Mouse (Mus musculus) mouse embryonic stem cell (cell line): ENCODE measurements around the gene Fbxo6.

Experiments
- in situ Hi-C, 2 experiments: fragments of 300-500 bp; cut with MboI; formaldehyde crosslinking; loops; 1 replicate in 1 of 2; 3 replicates in 1 of 2; pipeline ENCODE4 v1.14.3; 2019 to 2020; ENCODE audit warnings: low sequenced_read_pairs in 2 of 2, low pct_unique_long_range_greater_than_20kb in 1 of 2, mixed read lengths in 1 of 2; ENCODE audit not compliant: unreplicated experiment in 1 of 2

Gene Fbxo6

DNA sequence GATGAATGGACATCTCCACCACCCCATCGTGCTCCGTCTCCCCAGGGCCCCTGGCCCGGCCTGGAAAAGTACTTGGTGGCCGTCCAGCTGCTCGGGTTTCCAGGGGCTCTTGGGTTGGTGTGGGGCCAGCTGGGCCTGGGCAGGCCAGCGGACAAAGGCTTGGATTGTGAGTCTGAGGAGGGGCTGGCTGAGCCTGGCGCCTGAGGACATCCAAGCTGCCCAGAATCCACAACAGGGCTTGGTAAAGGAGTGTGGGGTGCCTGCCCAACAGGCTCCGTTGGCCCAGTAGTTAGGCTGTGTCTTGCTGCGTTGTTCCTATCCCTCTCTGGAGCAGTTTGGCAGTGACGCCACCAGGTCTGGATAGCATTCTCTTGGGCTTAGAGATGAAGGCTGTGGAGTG, 14.5 kb upstream of the Fbxo6 start:
- in situ Hi-C loops = loop anchor here in 1 of 2 experiments (10.0 kb wide), 1 partner anchor 52 kb away; no protein-coding TSS in a partner anchor

DNA sequence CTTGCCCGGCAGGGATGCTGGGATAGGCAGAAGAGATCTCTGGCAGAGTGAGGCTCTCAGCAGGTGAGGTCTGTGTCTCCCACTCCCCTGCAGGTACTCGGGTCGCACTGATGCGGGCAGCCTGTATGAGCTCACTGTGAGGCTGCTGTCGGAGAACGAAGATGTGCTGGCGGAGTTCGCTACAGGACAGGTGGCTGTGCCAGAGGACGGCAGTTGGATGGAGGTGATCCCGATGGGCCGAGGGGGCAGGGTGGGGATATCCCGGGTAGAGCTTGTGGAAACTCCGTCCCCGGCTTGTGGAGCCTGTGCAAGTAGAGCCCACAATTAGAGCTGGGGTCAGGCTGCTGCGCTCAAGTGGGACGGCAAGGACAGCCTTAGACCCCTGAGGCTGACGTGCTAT, 13.6 kb upstream of the Fbxo6 start:
- in situ Hi-C loops = loop anchor here in 1 of 2 experiments (10.0 kb wide), 1 partner anchor 51 kb away; no protein-coding TSS in a partner anchor

DNA sequence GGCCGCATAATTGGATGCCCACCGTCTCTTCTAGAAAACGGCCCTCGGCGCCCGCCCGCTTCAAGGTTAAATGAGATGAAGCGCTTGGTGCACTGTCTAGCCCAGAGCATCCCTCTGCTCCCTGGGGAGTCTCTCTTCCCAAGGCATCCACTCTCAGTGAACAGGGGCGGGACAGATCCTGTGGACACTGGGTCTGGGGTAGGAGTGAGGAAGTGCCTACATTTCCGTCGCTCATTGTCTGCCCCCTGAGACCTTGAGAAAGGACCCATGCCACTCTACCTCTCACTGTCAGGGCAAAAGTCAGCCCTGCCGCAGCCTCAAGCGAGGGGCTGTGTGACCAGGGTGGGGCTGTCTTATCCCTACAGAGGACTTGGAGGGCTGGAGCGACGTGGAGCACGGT, 12.5 kb upstream of the Fbxo6 start:
- in situ Hi-C loops = loop anchor here in 1 of 2 experiments (10.0 kb wide), 1 partner anchor 50 kb away; no protein-coding TSS in a partner anchor

- in situ Hi-C loops = loop anchor here in 1 of 2 experiments (10.0 kb wide), 1 partner anchor 49 kb away; no protein-coding TSS in a partner anchor
Observed at GRCm38 (mm10) chr4:148164002-148164439, 12.1 kb upstream of the Fbxo6 start.

GRCm38 (mm10) chr4:148160436-148161390, 8.8 kb upstream of the Fbxo6 start, which contains the start of the genes Fbxo44 and Fbxo2:
Gene Fbxo44, minus strand, starts transcription at chr4:148160482.
Gene Fbxo2, plus strand, starts transcription at chr4:148160621.
- in situ Hi-C loops = loop anchor here in 1 of 2 experiments (10.0 kb wide), 1 partner anchor 46 kb away; no protein-coding TSS in a partner anchor

DNA sequence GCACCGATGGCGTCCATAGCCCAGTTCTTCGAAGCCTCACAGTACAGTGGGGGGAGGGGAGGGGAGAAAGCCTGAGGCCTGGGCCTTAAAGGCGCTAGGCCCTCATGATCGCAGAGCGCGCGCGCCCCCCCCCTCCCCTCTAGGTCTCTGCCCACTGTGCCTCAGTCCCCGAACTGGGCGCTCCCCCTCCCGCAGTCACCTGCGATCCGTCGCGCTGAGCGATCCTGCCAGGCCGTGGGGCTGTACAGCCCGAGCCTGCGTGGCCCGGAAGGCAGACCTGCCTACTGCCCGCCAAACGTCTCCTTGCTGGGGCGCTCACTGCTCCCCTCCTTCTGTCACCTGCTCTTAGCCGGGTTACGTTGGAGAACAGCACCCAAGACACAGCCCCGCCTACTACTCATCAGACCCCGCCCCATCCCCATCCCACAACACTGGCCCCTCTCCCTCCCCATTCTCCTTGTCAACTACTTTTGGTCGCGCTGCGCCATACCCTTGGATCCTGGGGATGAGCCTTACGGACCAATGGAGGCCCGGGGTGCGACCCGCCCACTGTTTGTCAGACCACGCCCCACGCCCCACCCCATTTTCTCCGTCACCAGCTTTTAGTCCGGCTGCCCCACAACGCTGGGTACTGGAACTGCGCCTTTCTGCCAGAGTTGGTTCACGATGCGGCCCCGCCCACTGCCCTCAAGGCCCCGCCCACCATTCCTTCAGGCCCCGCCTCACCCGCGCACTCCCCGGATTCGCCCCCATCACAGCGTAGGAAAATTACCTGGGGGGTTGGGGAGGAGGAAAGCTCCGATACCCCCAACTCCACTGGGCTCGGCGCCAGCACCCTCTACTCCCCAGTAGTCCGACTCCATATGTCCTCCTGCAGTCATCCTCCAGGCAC, 7.8 kb upstream of the Fbxo6 start:
- in situ Hi-C loops = loop anchor here in 1 of 2 experiments (10.0 kb wide), 1 partner anchor 45 kb away; no protein-coding TSS in a partner anchor

- in situ Hi-C loops = no loop called here
Observed at GRCm38 (mm10) chr4:148158436-148159348, 6.8 kb upstream of the Fbxo6 start.

DNA sequence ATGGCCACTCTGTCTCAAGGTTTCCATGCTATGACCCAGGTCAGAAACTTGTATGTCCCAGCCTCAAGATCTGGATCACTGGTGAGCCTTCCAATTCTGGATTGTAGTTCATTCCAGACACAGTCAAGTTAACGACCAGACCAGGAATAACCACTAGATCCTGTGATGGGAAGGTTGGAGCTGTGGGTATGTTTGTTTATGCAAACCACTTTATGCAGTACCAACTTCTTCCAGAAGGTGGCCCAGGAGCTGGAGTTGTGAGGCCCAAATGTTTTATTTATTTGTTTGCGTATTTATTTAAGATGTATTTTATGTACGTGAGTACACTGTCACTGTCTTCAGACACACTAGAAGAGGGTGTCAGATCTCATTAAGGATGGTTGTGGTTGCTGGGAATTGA, 3.0 kb upstream of the Fbxo6 start:
- in situ Hi-C loops = loop anchor here in 1 of 2 experiments (5.0 kb wide), 1 partner anchor 38 kb away; no protein-coding TSS in a partner anchor

GRCm38 (mm10) chr4:148154006-148154405, 2.1 kb upstream of the Fbxo6 start:
- in situ Hi-C loops = loop anchor here in 1 of 2 experiments (5.0 kb wide), 1 partner anchor 37 kb away; no protein-coding TSS in a partner anchor

GRCm38 (mm10) chr4:148152547-148152946, 607 bp upstream of the Fbxo6 start:
- in situ Hi-C loops = loop anchor here in 1 of 2 experiments (5.0 kb wide), 1 partner anchor 35 kb away; no protein-coding TSS in a partner anchor

- in situ Hi-C loops = loop anchor here in 1 of 2 experiments (5.0 kb wide), 1 partner anchor 34 kb away; no protein-coding TSS in a partner anchor
Observed at GRCm38 (mm10) chr4:148150953-148151266, 1.0 kb downstream of the Fbxo6 start.

DNA sequence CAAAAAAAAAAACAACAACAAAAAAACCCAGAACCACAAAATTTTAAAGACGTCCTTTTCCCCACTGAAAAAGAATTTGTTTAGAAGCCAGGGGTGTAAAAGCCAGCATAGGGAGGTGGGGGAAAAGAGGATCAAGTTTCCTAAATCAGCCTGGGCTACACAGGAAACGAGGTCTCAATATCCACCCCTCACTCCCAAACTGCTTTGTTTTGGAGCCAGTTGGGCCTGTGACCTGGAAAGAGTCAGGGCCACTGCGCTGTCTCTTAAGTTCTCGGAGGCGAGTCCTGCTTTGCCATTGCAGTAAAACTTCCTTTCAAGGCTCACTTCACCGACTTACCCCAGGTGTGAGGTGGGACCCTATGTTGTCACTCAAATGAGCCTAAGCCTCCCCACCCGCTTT, 1.7 kb downstream of the Fbxo6 start:
- in situ Hi-C loops = loop anchor here in 1 of 2 experiments (5.0 kb wide), 1 partner anchor 33 kb away; no protein-coding TSS in a partner anchor

DNA sequence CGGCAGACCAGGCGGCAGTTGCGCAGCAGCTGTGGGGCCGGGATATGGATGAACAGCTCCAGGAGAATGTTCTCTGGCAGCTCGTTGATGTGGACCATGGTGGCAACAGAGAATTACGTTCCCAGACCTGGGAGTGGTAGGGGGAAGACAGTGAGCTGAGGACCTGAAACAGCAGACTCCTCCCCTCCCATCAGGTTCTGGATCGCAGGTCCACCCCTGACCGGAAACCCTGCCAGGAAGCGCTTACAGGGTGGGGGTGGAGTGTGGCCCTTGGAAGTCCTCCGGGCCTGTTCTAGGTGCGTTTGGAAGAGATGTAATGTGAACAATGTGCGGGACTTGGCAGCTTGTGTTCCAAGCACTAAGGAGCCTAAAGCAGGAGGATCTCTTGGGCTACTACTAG, 2.4 kb downstream of the Fbxo6 start:
- in situ Hi-C loops = no loop called here

DNA sequence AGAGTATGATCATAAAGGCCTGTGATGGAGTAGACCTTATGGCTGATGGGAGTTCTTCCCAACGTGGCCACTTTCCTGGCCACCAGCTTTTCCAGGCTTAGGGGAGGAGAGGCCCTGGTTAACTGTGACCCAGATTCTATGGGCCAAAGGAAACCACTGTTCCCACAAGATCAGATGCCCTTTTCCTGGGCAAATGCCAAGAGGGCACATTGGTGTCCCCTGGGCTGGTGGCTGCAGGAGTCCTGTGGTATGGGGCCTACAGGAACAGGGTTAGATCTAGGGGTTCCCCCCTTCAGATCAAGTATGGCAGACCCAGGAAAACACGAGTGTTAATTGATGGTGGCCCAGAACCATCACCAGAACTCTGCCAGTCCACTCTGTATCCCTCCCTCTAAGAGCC, 4.2 kb downstream of the Fbxo6 start:
- in situ Hi-C loops = no loop called here

GRCm38 (mm10) chr4:148143721-148144120, 8.2 kb downstream of the Fbxo6 start:
- in situ Hi-C loops = no loop called here

GRCm38 (mm10) chr4:148140098-148141011, 11.6 kb downstream of the Fbxo6 start:
- in situ Hi-C loops = no loop called here
